Mouse (Mus musculus) right cerebral cortex, postnatal 14 days (tissue): ENCODE measurements at regions not wholly inside any gene's neighbourhood (a gene's known extent, or its start where the extent isn't known, plus 50 kb on each side); places are given as distances from the start of the nearest gene placed in this dataset.
A peak's percentile ranks its signal among the peaks of the same experiment; 100 is the strongest.

Source experiments
- DNase-seq: peaks from one replicate; pipeline ENCODE4 v3.0.0; 2022

DNA sequence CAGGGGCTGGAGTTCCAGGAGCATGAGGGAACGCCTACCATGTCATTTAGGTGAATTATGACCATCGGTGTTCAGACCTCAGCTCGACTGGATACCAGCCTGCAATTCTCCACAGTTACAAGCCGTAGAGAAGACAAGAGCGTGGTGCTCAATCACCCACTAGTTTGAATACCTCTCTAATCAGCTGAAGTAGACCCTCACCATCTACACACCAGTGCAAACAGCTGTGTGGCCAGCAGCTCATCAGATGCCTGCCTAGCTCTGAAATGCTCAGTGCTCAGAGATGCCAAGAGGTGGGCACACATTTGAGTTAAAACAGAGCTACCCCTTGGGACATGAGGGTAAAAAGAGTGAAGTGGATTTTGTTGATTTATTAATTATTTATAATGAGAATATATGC is 660.2 kb downstream of the Magi1 start:
- no peak for DNase-seq

DNA sequence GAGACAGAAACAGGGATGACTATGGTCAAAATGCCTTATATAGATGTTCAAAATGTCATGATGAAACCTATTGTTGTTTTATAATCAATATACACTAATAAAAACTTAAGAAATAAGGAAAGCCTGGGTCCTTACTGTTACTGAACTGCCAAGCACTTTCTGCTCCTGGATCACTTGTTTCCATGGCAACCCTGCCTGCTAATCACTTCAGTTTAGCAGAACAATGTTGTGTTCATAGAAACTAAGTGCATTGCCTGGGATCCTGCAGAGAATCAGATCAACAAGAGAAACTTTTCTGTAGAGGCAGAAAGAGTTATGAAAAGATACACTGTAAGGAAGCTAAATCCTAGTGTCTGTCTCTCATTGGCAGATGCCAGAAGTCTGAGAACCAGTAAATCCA is 666.8 kb downstream of the Magi1 start:
- DNase-seq, result no peak

DNA sequence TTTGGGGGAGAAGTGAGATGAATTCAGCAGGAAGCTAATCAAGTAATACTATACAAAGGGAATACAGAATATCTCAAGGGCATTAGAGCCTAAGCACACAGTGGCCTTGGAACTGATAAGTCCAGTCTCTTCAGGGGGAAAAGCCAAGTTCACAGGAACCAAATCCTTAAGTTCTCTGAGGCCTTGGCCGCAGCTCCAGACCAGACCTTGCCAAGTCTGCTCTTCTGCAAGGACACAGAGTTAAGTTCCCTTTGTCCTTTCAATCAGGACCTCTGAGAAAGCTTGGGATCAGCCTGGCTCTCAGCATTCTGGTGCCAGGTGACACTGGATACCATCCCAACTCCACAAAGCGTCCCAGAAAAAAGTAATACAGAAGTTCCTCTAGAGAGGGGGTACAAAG is 657.1 kb upstream of the Adamts9 start:
- no peak for DNase-seq

DNA sequence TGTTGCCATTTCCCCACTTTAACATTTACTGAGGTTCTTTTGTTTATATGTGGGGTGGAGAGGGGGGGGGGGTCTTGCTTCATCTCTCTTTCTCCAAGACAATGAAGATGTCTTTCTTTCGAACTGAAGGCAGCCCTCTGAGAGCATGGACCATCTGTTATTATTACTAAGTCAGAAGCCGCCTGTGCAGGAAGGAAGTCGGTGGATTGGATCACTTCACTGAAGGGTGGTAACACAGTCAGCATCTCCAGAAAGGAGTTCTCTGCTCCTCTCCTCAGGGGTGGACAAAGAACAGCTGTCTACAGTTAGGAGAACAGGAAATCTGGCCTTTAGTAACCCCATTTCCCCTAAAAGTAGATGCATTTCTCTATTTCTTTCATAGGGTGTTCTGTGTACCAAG is 656.1 kb upstream of the Adamts9 start:
- no peak for DNase-seq

DNA sequence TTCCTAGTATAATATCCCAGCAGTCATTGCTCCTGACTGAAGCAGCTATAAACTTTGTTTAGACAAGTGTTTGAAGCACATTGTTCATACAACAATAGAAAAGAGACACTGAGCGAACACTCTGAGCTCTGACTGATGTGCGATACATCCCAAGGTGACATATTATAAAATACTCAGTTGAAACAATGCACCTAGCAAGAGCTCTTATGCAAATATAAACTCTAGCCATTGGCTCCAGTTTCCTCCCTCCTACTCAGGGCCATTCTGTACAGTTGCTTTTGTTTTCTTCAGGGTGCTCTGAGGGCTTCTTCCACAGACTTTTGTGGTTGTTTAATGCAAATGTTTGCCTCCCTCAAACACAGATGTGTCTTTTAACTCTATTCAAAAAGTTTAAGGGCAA is 646.6 kb upstream of the Adamts9 start:
- DNase-seq, result no peak

DNA sequence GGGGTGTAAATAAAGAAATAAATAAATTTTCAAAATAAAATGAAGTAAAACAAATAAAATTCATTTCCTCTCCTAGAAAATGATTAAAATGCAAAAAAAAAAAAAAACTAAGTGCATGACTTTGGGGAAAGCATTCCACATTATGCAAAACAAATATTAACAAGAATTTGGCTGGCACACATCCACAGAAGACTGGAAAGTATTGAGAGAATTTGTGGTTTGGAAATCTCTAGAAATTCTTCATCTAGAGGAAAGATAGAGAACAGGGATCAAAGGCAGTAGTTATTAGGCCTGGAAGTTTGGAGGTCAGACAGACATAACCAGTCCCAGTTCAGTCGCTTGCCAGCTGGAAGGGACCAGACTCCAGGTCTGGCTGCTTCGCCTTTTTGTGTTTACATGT is 643.6 kb upstream of the Adamts9 start:
- DNase-seq, result no peak

DNA sequence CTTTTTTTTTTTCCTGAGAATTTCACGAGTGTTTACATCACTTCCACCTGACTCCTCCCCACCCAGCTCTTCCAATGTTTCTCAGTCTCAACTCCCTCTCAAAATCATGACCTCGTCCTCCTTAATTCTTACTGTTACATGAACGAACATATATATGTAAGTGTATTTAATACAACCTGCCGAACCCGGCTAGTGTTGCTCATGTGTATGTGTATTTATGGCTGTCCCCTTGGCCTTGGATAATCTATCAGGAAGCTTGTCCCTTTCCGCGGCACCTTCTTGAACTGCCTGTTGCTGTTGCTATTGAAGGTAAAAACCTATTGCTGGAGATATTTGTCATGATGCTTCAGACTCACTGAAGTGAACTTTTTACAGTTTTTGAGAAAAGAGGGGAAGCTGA is 637.8 kb upstream of the Adamts9 start:
- DNase-seq, result no peak

DNA sequence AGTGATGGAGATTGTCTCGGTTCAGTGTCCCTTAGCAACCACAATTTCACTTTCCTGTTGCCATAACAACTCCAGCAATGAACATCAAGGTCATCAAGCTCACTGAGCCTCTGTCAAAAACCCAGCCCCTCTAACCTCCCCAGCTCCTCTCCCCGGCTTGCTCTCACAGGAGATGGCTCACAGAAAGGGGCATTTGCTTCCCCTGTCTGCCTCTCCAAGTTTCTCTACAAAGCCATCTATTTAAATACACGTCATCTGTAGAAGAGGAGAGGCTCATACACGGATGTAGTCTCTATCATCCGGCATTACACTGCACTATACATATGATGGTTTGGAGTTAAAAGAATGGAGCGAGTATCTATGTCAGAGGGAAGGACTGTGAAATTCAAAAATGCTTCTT is 637.4 kb upstream of the Adamts9 start:
- DNase-seq, result no peak

DNA sequence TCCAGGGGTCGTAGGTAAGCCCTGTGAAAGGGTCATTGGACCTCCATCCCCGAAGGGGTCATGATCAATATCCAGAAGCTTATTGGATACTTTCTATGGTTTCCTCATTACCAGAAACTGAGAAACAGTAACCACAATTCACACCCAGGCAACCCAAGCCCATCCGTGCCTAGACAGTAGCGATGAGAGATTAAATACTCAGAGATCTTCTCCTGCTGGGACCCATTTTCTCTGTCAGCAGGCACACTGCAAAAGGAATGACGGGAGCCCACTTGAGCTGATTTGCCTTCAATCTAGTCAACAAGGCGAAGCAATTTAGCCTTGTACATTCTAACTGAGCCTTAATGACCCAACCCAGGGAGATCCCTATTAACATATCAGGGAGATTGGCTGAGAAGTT is 632.0 kb upstream of the Adamts9 start:
- no peak for DNase-seq

DNA sequence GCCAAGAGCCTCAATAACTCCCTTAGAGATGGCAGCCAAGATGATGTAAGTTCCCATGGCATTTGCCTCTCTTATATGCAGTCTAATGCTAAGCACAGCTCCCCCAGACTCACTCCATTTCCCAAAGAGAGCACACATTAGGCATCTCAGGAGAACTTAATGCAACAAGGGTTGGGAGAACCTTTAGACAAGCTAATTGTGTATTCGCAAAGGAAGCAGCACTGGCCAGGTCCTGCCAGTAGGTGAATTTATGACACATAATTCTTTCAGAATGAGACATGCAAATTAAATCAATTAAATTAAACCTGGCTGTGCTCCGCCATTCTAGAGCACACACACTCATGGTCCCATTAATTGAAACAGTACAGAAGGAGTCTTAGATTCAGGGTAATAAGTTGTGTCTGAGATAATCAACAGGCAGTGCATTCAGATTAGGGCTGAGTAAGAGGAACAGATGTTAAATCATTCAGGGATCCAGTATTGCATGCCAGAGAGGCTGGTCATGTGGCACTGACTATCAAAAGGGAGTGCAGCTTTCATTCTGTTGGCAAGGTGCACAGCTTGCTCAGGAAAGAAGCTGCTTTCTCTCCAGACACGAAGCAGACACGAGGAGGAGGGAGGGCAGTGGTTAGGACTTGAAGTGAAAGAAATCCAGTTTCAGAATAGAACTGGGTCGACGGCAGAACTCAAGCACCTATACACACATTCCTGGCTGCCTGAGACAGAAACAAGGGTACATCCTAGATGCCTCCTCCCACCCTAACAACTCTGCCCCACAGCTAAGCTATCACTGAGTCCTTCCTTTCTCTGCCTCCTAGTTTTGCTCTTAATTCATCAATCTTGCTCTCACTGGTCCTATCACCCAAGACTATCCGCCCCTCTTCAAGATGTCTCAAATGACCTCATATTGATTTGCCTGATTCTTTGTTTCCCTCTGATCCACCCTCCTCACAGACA is 630.7 kb upstream of the Adamts9 start:
- DNase-seq, result peak; percentile 36

DNA sequence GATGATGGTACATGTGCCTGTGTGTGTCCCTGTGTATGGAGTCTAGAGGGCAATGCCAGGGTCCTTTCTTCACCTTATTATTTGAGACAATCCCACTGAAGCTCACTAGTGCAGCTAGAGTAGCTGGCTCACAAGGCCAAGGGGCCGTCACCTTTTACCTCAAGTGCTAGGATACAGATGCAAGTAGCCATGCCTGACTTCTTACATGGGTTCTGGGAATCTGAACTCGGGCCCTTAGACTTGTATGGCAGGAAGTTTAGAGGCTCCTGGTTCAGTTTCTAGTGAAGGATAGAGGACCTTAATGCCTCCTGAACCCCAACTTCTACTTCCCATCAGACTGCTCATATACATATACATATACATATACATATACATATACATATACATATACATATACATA is 626.6 kb upstream of the Adamts9 start:
- no peak for DNase-seq

DNA sequence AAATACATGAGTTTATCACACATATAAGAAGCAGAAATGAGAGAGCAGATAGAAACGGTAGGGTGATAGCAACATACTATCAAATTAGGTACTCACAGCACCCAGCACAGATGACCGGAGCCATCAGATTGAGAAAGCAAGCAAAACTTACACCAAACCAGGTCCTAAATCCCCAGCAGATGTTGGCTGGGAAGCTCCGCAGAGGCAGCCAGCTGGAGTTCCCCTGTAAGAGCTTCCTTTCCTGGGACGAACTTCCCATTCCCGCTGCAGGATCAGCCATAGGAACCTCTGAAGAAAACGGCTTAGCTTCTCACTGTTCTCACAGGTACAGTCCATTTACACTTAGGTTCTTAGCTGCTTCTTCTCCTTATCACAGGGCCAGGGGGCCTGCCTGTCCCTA is 625.9 kb upstream of the Adamts9 start:
- DNase-seq, result no peak

DNA sequence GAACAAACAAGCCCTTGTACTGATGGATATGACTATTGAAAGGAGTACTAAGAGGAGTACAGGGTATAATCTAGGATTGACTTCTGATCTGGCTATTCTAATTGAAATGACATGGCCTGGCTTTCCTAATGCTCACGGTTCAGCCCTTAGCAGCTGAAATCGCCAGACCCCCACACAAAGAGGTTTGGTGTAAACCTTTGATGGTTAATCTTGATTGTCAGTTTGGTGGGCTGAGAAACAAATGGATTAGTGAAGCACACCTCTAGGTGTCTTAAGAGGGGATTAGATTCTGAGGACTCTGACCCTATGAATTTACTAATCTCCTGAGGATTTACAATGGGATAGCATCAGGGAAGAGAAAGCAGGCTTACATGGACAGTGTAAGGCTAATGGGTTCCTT is 623.4 kb upstream of the Adamts9 start:
- no peak for DNase-seq

DNA sequence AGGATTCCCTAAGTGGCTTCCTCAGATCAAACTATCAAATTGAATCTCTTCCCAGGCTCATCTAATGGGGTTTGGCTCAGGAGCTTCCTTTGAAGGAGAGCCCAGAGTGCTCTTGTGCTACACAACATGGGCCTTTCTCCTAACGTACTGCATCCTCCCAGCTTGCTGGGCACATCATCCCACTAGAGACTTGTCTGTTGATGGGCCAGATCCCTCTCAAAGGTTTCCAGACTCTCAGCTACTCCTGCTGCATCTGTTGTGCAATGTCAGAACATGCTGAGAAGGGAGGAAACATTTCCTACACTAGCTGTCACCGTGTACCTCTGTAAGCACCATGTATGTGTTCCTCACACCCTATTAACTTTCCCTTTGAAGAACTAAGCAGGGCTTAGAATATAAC is 605.0 kb upstream of the Adamts9 start:
- DNase-seq, result no peak

DNA sequence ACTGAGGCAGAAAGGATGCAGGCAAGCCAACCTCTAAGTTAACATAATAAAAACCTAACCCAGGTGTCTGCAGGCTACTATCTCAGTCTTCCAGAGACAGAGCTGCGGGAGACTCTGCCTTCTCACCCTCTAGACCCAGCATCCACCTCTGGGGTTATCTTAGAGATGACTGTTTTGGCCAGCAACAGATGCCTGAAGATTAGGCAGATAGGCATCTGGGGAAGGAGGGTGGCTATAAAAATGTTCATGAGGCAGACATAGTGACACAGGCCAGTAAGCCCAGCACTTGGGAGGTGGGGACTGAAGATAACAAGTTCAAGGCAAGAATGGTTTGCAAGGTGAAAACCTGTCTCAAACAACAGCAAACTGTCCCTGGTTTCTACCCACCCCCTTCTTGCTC is 601.0 kb upstream of the Adamts9 start:
- DNase-seq, result no peak

DNA sequence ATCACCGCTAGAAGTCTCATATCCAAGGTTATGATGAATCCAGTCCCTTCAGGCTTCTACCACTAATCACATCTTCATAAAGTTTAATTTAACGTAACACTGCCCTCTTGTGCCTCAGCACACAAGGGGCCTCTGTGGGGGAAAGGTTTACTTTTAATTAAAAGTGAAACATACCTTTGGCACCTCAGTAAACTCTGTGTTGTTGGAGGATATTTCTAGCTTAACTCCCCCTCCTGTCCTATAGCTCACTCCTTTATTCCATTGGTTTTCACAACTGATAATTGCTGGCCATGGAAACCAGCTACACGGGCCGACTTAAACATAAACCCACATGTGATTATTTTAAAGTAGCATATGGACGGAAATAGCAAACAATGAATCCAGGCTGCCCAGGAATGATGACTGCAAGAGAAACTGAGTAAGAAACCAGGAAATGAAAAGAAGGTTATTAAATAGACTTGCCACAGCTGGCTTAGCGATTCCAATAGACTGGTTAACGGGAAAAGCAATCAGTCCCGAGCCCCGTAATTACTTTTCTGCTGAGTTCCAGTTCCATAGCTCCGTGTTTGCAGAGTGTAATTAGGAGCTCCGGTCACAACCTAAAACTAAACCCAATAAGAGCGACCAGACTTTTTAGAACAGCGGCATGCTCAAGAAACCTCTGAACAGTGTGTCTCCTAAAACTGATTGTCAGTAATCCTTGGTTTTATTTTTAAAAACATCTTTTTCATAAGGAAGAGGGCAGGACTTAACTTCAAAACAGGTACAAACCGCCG is 600.2 kb upstream of the Adamts9 start:
- DNase-seq, result no peak

DNA sequence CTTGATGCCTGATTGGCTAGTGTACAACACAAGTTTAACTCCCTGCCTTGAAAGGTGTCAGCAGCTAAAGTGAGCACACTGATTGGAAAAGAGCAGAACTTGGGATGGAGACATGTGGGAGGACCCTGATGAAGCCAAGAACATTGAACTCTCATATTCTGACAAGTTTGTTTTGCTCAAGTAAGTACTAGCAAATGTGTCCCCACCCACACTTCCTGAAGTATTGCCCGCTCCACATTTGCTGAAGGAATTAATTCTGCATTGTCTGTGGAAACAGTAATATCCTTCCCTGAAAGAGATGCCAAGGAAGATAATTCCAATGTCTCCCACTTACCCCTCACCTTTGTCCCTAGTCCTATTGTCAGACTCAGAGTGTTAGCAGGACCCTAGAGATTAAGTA is 596.3 kb upstream of the Adamts9 start:
- DNase-seq, result no peak

DNA sequence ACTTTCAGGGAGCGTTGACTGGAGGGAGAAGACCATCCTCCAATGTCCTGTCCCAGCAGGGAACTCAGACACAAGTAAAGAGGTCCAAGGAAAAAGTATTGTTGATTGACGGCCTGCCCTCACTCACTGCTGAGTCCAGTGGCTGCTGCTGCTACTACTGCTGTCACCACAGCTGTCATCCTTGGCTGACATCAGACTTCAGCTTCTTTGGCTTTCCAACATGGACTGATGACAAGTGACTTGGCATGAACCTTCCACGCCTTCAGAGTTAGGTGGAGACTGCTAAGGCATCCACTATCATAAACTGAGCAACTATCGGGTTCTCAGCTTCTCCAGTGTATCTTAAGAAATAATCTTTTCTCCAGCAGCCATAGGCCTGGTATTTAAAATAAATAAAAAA is 595.9 kb upstream of the Adamts9 start:
- no peak for DNase-seq

DNA sequence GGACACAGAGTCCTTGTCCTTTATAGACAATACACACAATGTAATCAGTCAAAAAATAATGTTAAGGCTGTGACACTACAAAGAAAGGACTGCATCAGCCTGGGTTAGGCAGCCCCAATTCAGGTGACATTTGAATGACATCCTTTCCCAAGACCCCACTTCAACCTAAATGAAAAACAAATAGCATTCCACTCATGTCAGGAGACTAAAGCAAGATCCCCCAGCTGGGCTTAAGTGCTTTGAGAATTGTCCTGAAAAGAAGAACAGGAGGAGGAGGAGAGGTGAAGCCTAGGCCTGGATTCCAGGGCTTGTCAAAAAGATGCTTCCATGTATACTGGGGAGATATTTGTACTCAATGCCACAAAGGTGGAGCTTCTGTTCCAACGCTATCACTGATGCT is 594.7 kb upstream of the Adamts9 start:
- DNase-seq, result no peak

DNA sequence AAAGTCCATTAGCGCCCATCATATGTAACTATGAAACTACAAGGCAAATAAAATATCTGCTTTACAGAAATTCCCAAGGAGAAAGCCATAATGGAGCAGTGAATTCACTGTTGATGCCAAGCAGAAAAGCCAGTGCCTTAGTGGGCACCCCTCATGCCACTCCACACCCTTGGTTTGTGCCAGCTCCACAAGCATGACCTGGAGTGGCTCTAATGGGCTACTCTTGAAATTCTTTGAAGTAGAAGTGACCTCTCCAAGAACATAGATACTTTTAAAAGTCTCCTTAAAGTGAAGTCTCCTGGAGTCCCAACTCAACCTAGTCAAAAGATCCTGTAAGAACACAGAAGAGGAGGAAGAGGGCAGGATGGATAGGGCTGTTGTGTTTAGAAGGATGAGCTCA is 593.8 kb upstream of the Adamts9 start:
- DNase-seq, result no peak

DNA sequence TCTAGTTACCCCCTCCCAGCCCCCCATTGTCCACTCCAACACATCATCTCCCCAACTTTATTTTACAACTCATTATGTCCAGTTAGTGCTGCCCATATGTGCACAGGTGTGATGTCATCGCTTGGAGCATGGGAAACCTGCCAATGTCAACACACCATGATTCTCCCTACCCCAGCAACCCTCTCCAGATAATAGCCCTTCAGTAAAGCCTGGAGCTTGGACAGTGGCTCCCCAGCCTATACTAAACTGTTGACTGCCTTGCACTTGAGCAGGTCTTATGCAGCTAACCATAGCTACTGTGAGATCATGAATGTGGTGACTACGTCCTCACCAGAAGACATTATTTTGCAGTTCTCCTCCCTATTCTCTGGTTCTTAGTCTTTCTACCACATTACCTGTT is 570.5 kb upstream of the Adamts9 start:
- no peak for DNase-seq

DNA sequence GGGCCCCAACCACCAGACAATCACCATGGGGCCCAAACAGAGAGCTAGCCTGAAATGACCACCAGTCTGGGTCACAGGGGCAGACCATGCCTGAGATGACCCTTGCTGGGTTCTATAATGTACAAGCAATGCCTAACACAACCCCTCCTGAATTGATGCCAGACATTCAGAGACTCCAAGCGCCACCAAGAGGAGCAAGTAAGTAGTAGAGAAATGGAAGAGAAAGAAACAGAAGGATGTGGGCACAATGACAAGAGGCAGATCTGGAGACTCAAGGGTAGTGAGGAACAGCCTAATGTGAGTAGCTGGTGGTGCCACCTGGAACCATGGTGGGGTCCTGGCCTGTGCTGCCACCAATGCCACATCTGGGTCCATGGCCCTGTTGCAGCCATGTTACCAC is 566.6 kb upstream of the Adamts9 start:
- no peak for DNase-seq

DNA sequence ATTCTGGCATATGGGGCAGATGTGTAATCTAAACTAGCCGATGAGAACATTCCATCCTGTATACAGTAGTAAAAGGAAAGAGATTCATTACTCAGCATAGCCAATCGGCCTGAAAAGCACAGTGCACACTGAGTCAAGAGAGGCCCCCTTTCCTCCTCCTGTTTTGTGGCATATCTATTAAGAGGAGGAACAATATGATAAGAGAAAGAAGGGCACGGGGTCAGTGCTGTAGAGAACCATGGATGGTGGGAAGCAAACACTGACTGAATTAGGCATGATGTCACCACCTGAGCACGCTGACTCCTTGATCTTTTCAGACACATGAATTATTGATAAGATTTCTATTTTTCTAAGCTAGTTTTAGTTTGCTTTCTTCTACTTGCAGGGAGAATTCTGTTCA is 554.5 kb upstream of the Adamts9 start:
- DNase-seq, result no peak

DNA sequence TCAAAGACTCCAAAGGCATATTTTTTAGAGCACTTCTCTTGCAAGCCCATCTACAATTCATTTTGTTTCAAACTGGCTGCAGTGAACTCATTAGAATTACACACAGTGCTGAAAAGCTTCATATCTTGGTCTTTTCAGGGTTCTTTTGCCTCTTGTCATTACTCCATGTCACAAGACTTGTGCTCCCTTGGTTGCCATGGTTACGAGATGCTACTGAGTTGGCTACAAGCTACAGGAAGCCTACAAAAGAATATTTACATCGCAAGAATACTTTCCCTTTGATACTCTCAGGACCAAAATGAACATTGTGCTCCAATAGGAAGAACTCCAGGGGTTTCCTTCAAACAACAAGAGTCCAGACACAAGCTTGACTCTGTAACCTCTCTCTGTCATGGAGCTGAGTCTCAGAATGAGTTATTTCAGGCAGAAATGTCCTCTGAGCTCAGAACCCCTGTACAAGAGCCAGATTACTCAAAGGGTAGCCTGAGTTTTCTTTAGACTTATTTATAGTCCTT is 545.2 kb upstream of the Adamts9 start:
- no peak for DNase-seq
